Mouse (Mus musculus) MEL (cell line): Measurements from ENCODE around the gene Prss56.

Source experiments
- CTCF ChIP-seq, 3 experiments: IDR thresholded peaks in 2 of 3; conservative IDR thresholded peaks in 1 of 3; 2 replicates each; pipeline ENCODE4 v1.5.1; 2011 to 2012; ENCODE audit warnings: low read length in 3 of 3, low read depth in 2 of 3, mild to moderate bottlenecking in 2 of 3, improper control_type of control experiment in 1 of 3, inconsistent platforms in 1 of 3, mixed read lengths in 1 of 3, moderate library complexity in 1 of 3; ENCODE audit not compliant: control insufficient read depth in 1 of 3, insufficient read depth in 1 of 3, poor library complexity in 1 of 3, severe bottlenecking in 1 of 3
- HCFC1 ChIP-seq: IDR thresholded peaks from 2 replicates; pipeline ENCODE4 v1.6.1; 2012; ENCODE audit warnings: low read depth, mild to moderate bottlenecking, inconsistent platforms, low read length, improper control_type of control experiment, moderate library complexity
- MAFK ChIP-seq: IDR thresholded peaks from 2 replicates; pipeline ENCODE4 v1.6.1; 2011; ENCODE audit warnings: low read depth, mild to moderate bottlenecking, low read length, improper control_type of control experiment, borderline replicate concordance
- POLR2A ChIP-seq, 2 experiments: IDR thresholded peaks; 2 replicates each; pipeline ENCODE4 v1.6.1; 2011 to 2012; ENCODE audit warnings: low read length in 2 of 2, mild to moderate bottlenecking in 2 of 2, control low read depth in 1 of 2, improper control_type of control experiment in 1 of 2, low read depth in 1 of 2, moderate library complexity in 1 of 2; ENCODE audit not compliant: control insufficient read depth in 1 of 2, insufficient read depth in 1 of 2, poor library complexity in 1 of 2
- SIN3A ChIP-seq: IDR thresholded peaks from 2 replicates; pipeline ENCODE4 v1.6.1; 2012; ENCODE audit warnings: low read length, improper control_type of control experiment, inconsistent platforms
- SMC3 ChIP-seq: IDR thresholded peaks from 2 replicates; pipeline ENCODE4 v1.6.1; 2011; ENCODE audit warnings: low read depth, low read length, improper control_type of control experiment
- TBP ChIP-seq: IDR thresholded peaks from 2 replicates; pipeline ENCODE4 v1.8.0; 2011; ENCODE audit warnings: low read depth, low read length, improper control_type of control experiment
- USF1 ChIP-seq: IDR thresholded peaks from 2 replicates; pipeline ENCODE4 v1.6.1; 2014; ENCODE audit warnings: low read depth, mild to moderate bottlenecking, inconsistent platforms, low read length, improper control_type of control experiment, moderate library complexity
- ZKSCAN1 ChIP-seq: IDR thresholded peaks from 2 replicates; pipeline ENCODE4 v1.6.1; 2012; ENCODE audit warnings: low read depth, mild to moderate bottlenecking, inconsistent platforms, low read length, improper control_type of control experiment, moderate library complexity
- ZNF384 ChIP-seq: IDR thresholded peaks from 2 replicates; pipeline ENCODE4 v1.6.1; 2012; ENCODE audit warnings: low read depth, mild to moderate bottlenecking, inconsistent platforms, low read length, improper control_type of control experiment

DNA sequence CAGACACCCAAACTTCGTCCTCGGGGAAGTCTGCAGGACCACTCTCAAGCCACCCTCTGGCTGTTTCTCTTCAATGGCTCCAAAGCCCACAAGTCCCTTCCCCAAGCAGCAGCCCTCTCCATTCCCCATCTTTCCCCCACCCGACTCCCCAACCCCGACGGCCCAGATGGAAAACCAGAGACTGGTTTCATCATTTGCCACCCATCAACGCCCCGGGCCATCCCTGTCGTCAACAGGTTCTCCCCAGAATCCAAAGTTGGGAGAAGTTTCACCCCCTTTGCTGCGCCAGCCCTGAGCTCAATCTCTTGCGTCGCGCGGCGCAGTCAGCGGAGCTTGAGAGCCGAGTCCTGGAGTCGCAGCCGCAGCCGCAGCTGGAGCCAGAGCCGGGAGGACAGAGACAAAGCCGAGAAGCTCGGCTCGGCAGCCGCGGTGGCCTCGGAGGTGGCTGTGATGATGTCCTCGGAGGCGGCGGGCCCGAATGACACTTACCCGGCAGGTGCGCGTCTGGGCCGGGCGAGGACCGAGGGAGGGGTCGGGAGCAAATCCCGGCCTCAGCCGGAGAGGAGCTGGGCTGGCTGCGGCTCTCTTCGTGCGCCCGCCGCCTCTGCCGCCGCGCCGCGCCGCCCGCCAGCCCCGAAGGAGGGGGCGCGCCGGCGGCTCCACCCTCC, 27.4 kb upstream of the Prss56 start:
- TF ChIP-seq TBP (no peak), CTCF (IDR thresholded peaks at IDR 0.05 in 2 of 3, conservative IDR thresholded peaks at IDR 0.05 in 1 of 3; ENCODE audit: control insufficient read depth in 1 of 3, insufficient read depth in 1 of 3, low read depth in 2 of 3, low read length in 3 of 3, poor library complexity in 1 of 3, severe bottlenecking in 1 of 3) (no peak), ZKSCAN1 (no peak), POLR2A (IDR thresholded peaks at IDR 0.05; ENCODE audit: control insufficient read depth in 1 of 2, insufficient read depth in 1 of 2, low read depth in 1 of 2, low read length in 2 of 2, poor library complexity in 1 of 2) (no peak), USF1 (no peak), ZNF384 (no peak), HCFC1 (no peak), SIN3A (no peak), MAFK (no peak), SMC3 (no peak)
